Mouse (Mus musculus) gastrocnemius, postnatal 4 days (tissue): ENCODE measurements at regions not wholly inside any gene's neighbourhood (a gene's known extent, or its start where the extent isn't known, plus 50 kb on each side); places are given as distances from the start of the nearest gene placed in this dataset.

Experiments
- DNase-seq, 2 experiments: peaks; one replicate each; pipeline ENCODE4 v3.0.0; 2021 to 2022; ENCODE audit warnings: low spot score in 2 of 2, mixed read lengths in 2 of 2

GRCm38 (mm10) chr8:126538136-126538535, 55.6 kb downstream of the Irf2bp2 start:
- DNase-seq, result no peak

DNA sequence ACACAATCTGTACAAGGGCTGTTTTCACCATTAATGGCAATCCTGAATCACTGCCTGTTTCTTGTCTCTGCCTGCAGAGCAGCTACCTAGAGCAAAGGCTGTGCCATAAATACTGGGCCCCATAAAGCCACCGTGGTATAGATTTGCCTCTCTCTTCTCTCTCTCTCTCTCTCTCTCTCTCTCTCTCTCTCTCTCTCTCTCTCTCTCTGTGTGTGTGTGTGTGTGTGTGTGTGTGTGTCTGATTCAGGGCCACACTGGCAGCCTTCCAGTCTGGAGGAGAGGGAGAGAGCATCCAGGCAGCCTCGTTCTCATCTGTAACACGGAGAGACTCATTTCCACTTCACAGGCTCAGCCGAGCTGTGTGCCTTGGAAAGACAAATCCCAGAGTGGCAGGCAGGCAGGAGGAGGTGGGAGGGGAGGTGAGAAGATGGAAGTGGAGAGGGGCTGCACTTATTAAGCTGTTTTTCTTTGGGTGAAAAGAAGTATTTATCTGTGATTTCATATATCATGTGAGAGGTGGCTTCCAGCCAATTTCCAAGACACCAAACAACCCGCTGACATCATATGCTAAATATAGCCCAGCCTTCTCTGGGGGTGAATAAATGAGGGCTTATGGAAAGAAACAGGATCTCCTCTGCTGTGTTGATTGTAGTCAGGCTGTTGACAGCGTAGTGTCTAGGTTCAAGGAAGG, 56.7 kb downstream of the Irf2bp2 start:
- DNase-seq, result peak; percentile 47 to 80

DNA sequence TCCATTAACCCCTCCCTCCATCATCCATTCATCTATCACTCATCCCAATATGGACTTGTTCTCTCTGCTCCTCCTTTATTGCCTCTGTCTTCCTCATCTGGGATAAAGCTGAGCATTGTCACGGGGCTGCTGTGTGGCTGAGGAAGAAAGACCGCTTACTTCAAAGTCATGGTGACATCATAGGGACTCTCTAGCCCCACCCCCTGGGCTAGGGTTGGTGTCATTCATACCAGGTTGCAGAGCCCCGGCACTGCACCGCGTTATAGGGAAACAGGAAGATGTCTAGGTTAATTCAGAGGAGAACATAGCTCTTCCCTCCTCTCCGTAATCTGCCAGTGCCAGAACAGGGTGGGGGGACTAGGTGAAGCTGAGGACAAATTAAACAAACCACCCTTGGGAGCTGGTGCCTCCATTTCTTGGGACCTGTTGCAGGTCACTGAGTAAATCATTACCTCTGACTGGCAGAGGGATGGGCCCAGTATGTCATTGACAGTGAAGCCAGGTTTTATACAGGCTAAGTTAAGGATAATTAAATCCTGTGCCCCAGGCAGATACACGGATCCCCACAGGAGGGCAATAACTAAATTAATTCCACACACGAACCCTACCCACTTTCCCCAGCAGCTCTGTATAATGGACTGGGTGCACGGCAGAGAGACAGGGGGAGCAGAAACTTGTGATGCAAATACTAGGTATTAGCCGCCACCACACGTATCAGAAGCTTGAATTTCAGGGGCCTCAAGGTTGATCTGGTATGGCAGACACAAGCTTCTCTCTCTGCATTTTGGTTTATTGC, 57.5 kb downstream of the Irf2bp2 start:
- DNase-seq, result no peak

- DNase-seq, result peak in 1 of 2 experiments; percentile 43
Measured at GRCm38 (mm10) chr8:126532284-126532974, 57.6 kb upstream of the Tarbp1 start.

GRCm38 (mm10) chr8:126531459-126531858, 56.6 kb upstream of the Tarbp1 start:
- no peak for DNase-seq

DNA sequence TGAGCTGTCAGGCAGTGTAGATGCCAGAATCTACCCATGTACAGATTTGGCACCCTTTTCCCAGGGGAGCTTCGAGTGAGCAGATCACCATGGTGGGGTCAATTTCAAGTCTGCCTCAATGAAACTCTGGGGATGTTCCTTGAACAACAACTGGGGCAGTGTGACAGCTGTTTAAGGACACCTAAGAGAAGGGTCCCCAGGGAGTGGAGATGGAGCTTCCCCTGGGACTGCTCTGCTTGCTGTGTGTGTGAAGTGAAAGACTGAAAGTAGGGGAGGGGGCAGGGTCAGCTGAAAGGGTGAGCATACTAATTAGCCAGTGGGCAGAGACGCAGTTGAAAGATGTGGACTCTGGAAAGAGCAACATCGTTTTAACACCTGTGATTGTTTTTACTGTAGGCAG, 54.5 kb upstream of the Tarbp1 start:
- no peak for DNase-seq

DNA sequence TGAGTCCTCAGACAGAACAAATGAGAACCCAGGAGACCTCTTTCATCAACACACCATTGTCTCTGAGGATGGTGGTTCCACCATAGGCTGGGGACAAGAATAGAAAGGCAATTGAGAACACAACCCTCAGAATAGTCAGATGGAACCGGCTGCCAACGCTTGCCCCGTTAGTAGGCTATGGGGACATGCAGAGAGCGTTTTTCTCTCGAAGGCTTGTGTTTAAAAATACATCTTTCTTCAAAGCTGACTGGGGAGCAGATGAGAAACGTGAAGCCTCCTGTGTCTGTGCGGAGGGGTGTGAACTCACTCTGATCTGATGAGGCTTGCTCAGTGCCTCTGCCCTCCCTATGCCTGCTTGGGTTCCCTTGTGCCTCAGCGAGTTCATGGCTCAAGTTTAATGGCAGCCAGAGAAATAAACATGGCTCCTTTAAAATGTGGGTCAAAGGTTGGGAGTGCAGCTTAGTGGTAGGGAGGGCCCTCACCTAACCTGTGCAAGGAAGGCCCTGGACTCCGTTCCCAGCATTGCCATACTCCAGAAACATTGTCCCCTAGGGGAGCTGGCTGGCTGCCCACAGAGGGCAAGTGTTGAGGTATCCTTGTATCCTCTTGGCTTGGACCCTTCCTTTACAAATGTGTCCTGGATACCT, 53.7 kb upstream of the Tarbp1 start:
- no peak for DNase-seq

DNA sequence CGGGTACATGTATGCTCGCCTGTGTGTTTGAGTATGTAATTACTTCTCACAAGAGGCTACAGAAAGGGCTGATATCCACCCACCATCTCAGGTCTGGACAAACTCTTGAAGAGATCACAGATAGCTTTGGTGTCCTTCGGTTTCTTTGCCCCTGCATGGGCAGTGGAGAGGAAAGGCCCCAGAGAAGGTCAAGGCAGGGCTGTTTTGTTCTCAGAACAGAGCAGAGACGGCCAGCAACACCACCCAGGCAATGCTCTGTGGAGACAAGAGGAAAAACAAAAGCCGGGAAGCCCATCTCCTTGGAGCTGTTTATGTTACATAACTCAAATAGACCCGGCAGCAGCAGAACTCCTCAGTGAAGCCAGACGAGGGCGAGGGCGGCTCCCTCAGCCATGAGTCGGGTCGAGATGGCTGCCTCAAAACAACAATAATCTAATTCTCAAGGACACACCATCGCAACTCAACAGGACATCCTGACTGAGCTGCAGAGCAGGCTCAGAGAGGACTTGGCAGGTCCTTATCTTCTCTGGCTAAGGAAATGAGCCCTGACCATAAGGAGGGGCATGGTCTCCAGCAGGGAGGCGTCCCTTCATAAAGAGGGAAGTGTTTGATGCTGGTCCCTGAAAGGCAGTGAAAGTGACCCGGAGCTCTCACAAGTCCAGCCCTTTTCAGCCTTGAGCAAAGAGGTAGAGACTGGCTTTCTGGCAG, 52.2 kb upstream of the Tarbp1 start:
- DNase-seq, result peak in 1 of 2 experiments; percentile 47

- DNase-seq, result no peak
Measured at GRCm38 (mm10) chr8:126525575-126525974, 50.7 kb upstream of the Tarbp1 start.
